Mouse (Mus musculus) cerebellum, adult (tissue): ENCODE results near the gene Imp4.

Source experiments
- ATAC-seq: cut with Nextera tagmentation; 2 replicates; pipeline ENCODE4 v1.9.2; 2017; ENCODE audit warnings: mild to moderate bottlenecking, moderate library complexity, mixed read lengths; ENCODE audit not compliant: insufficient number of reproducible peaks, low FRiP score, low TSS enrichment

The Imp4 gene

GRCm38 (mm10) chr1:34459284-34460060 lies 19.8 kb downstream of the Imp4 start, which contains the start of gene Ptpn18:
Gene Ptpn18, plus strand, starts transcription at chr1:34459762.
- peak; percentile 90 for ATAC-seq

GRCm38 (mm10) chr1:34460061-34460441 lies 20.4 kb downstream of the Imp4 start:
- peak; percentile 42; the same call in 1 of the 2 replicates for ATAC-seq

- ATAC-seq, result no peak
These were observed 23.1 kb downstream of the Imp4 start for GRCm38 (mm10) chr1:34462766-34463165.

- ATAC-seq, result no peak
These were observed 24.7 kb downstream of the Imp4 start for GRCm38 (mm10) chr1:34464310-34464817.

GRCm38 (mm10) chr1:34465445-34465844 lies 25.8 kb downstream of the Imp4 start:
- ATAC-seq, result no peak

GRCm38 (mm10) chr1:34468051-34468450 lies 28.4 kb downstream of the Imp4 start:
- ATAC-seq, result no peak

GRCm38 (mm10) chr1:34468500-34468899 lies 28.8 kb downstream of the Imp4 start:
- ATAC-seq, result no peak

- no peak for ATAC-seq
These were observed 30.1 kb downstream of the Imp4 start for GRCm38 (mm10) chr1:34469801-34470200.

GRCm38 (mm10) chr1:34472427-34473300 lies 33.0 kb downstream of the Imp4 start:
- no peak for ATAC-seq

GRCm38 (mm10) chr1:34478891-34479655 lies 39.4 kb downstream of the Imp4 start:
- ATAC-seq, result no peak

- no peak for ATAC-seq
These were observed 41.1 kb downstream of the Imp4 start for GRCm38 (mm10) chr1:34480801-34481200.

GRCm38 (mm10) chr1:34481920-34482669 lies 42.4 kb downstream of the Imp4 start:
- no peak for ATAC-seq

- ATAC-seq, result no peak
These were observed 44.8 kb downstream of the Imp4 start for GRCm38 (mm10) chr1:34484470-34484869.

- ATAC-seq, result peak; percentile 93
These were observed 46.0 kb downstream of the Imp4 start for GRCm38 (mm10) chr1:34485461-34486188.

GRCm38 (mm10) chr1:34487383-34487782 lies 47.7 kb downstream of the Imp4 start:
- ATAC-seq, result no peak

- ATAC-seq, result no peak
These were observed 50.3 kb downstream of the Imp4 start for GRCm38 (mm10) chr1:34489852-34490541.

GRCm38 (mm10) chr1:34491480-34491879 lies 51.8 kb downstream of the Imp4 start:
- no peak for ATAC-seq
